Mouse (Mus musculus): ENCODE data around the gene Dlat.
"Not testable (repeated sequence)": the region's sequence is repeated elsewhere in the genome, so short reads cannot be mapped to it uniquely, and the experiment has no call there.

DNA sequence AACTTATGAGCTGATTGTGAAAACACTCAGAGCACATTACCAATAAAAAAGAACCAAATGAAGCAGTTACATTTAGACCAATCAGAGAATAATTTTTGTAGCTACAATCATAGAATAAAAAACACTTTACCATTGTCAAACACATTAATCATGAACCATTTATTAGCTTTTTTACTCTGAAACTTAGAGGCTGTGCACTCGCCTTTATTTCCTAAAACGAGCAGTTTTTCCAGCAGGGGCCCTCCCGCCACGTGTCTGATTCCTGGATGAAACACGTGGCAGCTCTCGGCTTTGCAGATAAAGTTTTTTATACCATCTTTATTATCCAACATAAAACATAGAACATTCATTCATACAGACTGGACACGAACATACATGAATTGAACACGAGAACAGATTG is 28.7 kb downstream of the Dlat start:
- not testable (repeated sequence) for TF ChIP-seq CTCF, EP300 (IDR thresholded peaks at IDR 0.05; ENCODE audit: low read depth)

All from heart, postnatal 0 days (tissue).